Mouse (Mus musculus): ENCODE measurements around the gene Gm49425. TPM values are rescaled to one million over a fixed set of nuclear protein-coding genes. Genes with fewer than 3 reads are reported as not detected.

Gm49425 gene
- polyA plus RNA-seq, 1 experiment from 2014 or later: not detected

- Histone ChIP-seq H3K27me3 (replicated peaks) (no peaks in the 10 kb centered on the region), H3K27ac (no peak overlapping the region), H3K4me1 (no peaks in the 10 kb centered on the region), H3K9ac (no peak overlapping the region), H3K9me3 (no peaks in the 10 kb centered on the region), H3K4me2 (no peak overlapping the region), H3K36me3 (no peaks in the 10 kb centered on the region), H3K4me3 (replicated peaks) (no peak overlapping the region)
- ATAC-seq (ENCODE audit: insufficient read depth, low FRiP score, low read depth): no peak
- 64% methylated on average over 1 of the region's 1 CpGs for WGBS
Observed at GRCm38 (mm10) chr15:101484939-101485338, 32.1 kb downstream of the Gm49425 start.

DNA sequence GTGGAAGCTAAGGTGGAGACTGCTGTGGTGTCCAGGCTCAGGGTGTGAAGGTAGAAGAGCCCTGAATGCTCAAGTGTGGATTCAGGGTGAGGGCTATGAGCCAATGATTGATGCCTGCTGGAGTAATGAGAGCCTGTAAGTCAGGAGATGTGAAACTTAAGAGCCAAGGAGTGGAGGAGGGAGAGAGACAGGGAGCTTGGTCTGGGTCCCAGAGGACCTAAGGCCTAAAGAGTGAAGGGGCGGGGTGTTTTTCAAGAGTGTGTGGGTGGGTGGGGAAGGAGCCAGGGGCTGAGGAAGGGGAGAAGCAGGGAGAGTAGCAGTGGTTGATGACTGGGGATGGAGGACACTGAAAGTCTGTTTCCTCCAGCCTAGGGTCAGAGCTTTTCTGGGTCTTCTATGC lies 33.4 kb downstream of the Gm49425 start:
- H3K9ac ChIP-seq: no peak overlapping the region
- H3K27me3 ChIP-seq (replicated peaks): no peaks in the 10 kb centered on the region
- H3K9me3 ChIP-seq: no peaks in the 10 kb centered on the region
- H3K36me3 ChIP-seq: no peaks in the 10 kb centered on the region
- 67% methylated on average over 1 of the region's 1 CpGs for WGBS
- H3K4me3 ChIP-seq (replicated peaks): no peak overlapping the region
- H3K4me1 ChIP-seq: peaks cover 4% of the 10 kb centered on the region; the same call in 1 of the 2 replicates
- H3K4me2 ChIP-seq: no peak overlapping the region
- ATAC-seq (ENCODE audit: insufficient read depth, low FRiP score, low read depth): no peak
- H3K27ac ChIP-seq: no peak overlapping the region

DNA sequence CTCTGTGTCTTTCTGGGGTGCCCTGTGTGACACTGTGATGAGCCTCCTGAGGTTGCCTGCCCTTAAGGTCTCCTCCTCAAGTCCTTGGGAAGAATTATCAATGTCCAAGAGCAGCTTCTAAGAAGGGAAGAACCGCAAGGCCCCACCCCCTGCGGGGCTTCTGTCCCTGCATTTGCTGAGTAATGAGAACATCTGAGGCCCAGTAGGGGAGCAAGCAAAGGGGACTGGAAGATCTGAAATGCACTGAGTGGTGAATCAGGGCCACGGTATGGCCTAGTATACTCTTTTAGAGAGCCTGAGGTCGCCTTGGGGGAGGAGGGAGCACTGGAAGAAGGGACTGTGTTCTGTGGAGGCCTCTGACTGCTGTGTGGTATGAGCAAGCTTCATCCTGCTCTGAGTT lies 35.0 kb downstream of the Gm49425 start:
- H3K9me3 ChIP-seq: no peaks in the 10 kb centered on the region
- no peaks in the 10 kb centered on the region for H3K27me3 ChIP-seq (replicated peaks)
- no peak overlapping the region for H3K27ac ChIP-seq
- peaks cover 4% of the 10 kb centered on the region; the same call in 1 of the 2 replicates for H3K4me1 ChIP-seq
- no peaks in the 10 kb centered on the region for H3K36me3 ChIP-seq
- H3K4me3 ChIP-seq (replicated peaks): no peak overlapping the region
- H3K4me2 ChIP-seq: no peak overlapping the region
- no peak for ATAC-seq (ENCODE audit: insufficient read depth, low FRiP score, low read depth)
- no peak overlapping the region for H3K9ac ChIP-seq
- WGBS: 35% methylated on average over 4 of the region's 4 CpGs

- Histone ChIP-seq H3K9ac (no peak overlapping the region), H3K27ac (no peak overlapping the region), H3K4me3 (replicated peaks) (peak overlapping the region; percentile 27), H3K27me3 (replicated peaks) (no peaks in the 10 kb centered on the region), H3K9me3 (no peaks in the 10 kb centered on the region), H3K36me3 (no peaks in the 10 kb centered on the region), H3K4me2 (peak overlapping the region; percentile 70), H3K4me1 (peaks cover 4% of the 10 kb centered on the region; the same call in 1 of the 2 replicates)
- ATAC-seq (ENCODE audit: insufficient read depth, low FRiP score, low read depth): no peak
- WGBS: 34% methylated on average over 11 of the region's 11 CpGs
Observed at GRCm38 (mm10) chr15:101479666-101480060, 37.4 kb downstream of the Gm49425 start.

DNA sequence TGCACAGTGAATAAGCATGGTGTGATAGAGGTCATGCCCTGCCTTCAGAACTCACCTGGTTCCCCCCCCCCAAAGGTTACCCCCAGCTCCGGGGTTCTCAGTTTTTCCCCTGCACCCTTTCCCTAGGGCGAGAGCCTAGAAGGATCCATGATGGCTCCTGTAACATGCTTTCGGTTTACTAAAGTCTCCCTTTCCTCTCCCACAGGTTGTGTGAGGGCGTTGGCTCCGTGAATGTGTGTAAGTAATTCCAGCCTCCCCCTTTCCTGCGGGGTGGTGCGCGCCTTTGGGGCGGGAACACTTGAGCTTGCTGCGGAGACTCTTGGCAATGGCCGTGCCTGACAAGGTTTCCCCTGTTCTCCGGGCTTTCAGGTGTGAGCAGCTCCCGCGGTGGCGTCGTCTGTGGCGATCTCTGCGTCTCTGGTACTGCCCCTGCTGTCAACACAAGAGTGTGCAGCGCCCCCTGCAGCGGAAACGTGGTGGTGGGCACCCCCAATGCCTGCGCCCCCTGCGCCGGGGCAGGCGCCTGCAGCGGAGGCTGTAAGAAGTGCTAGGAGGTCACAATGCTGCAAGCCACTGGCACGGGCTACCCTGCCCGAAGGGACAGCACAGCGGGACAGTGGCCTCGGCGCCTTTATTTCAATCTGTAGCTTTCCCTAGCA lies 37.9 kb downstream of the Gm49425 start:
- Histone ChIP-seq H3K4me3 (replicated peaks) (peak overlapping the region; percentile 27), H3K4me2 (peak overlapping the region; percentile 70), H3K9me3 (no peaks in the 10 kb centered on the region), H3K36me3 (no peaks in the 10 kb centered on the region), H3K4me1 (peaks cover 4% of the 10 kb centered on the region; the same call in 1 of the 2 replicates), H3K27ac (no peak overlapping the region), H3K9ac (no peak overlapping the region), H3K27me3 (replicated peaks) (no peaks in the 10 kb centered on the region)
- no peak for ATAC-seq (ENCODE audit: insufficient read depth, low FRiP score, low read depth)
- 6% methylated on average over 31 of the region's 31 CpGs for WGBS

DNA sequence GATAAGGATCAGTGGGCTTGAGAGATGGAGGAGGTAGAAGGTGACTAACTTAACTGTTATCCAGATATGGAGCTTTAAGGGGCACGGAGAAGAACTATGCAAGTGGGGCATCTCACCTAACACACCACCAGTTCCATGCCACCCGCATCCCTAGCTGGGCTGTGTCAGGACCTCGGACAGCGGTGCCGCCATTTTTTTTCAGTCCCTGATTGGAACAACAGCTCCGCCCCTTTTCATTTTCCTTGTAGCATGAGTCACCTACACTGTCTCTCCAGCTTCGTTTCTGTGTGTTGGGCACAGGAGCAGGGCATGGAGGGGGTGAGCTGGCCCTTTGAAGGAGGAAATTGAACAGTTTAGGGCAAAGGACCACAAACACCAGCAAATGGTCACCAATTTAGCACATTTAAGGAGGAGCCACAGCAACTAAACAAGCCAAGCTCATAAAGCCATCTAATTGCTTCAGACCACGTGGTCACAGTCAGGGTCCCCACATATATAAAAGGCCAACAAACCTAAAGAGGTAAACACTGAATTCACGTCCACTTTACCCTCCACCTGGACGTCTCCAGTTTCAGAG lies 44.0 kb downstream of the Gm49425 start, which contains the start of gene Krt86:
Krt86 (plus strand) TSS at position 527 of the 577 bp plus-strand sequence.
- Histone ChIP-seq H3K36me3 (no peaks in the 10 kb centered on the region), H3K4me3 (replicated peaks) (no peak within 1 kb of the TSS), H3K4me1 (no peaks in the 10 kb centered on the region), H3K4me2 (no peak within 1 kb of the TSS), H3K27me3 (replicated peaks) (no peaks in the 10 kb centered on the region), H3K27ac (no peak within 1 kb of the TSS), H3K9me3 (no peaks in the 10 kb centered on the region), H3K9ac (no peak within 1 kb of the TSS)
- WGBS: 18% methylated on average over 10 of the region's 10 CpGs
- ATAC-seq (ENCODE audit: insufficient read depth, low FRiP score, low read depth): no peak; the same call in 1 of the 2 replicates

- 71% methylated on average over 4 of the region's 4 CpGs for WGBS
- H3K9me3 ChIP-seq: no peaks in the 10 kb centered on the region
- H3K36me3 ChIP-seq: no peaks in the 10 kb centered on the region
- no peak overlapping the region for H3K4me3 ChIP-seq (replicated peaks)
- H3K4me1 ChIP-seq: no peaks in the 10 kb centered on the region
- no peak overlapping the region for H3K9ac ChIP-seq
- ATAC-seq (ENCODE audit: insufficient read depth, low FRiP score, low read depth): no peak
- no peak overlapping the region for H3K27ac ChIP-seq
- no peaks in the 10 kb centered on the region; the same call in 1 of the 2 replicates for H3K27me3 ChIP-seq (replicated peaks)
- H3K4me2 ChIP-seq: no peak overlapping the region
Observed at GRCm38 (mm10) chr15:101469093-101469492, 48.0 kb downstream of the Gm49425 start.

Small RNA genes within 50 kb of the gene (microRNA-seq; reads per million reads assigned to microRNA genes)
- not detected for gene Gm44393

Other genes starting within 250 kb of the Gm49425 start
- 66.0 and 66.4 TPM in 2 replicates for gene Atg101, start 233.0 kb downstream of the Gm49425 start, polyA plus RNA-seq (2015; fragmentation: Nextera tagmentation; extraction: Ambion mirVana)
- 9.5 and 11.6 TPM in 2 replicates for gene 6030408B16Rik, start 224.0 kb downstream of the Gm49425 start, polyA plus RNA-seq (2015; fragmentation: Nextera tagmentation; extraction: Ambion mirVana)
- 7.7 and 12.7 TPM in 2 replicates for gene Krt80, start 147.1 kb downstream of the Gm49425 start, polyA plus RNA-seq (2015; fragmentation: Nextera tagmentation; extraction: Ambion mirVana)
- 172 and 231 TPM in 2 replicates for gene Krt7, start 106.2 kb downstream of the Gm49425 start, polyA plus RNA-seq (2015; fragmentation: Nextera tagmentation; extraction: Ambion mirVana)
- gene Krt87, start 78.5 kb downstream of the Gm49425 start, polyA plus RNA-seq (2015; fragmentation: Nextera tagmentation; extraction: Ambion mirVana): 0.24 and 0.40 TPM in 2 replicates
- gene Krt88, start 69.5 kb downstream of the Gm49425 start, polyA plus RNA-seq (2015; fragmentation: Nextera tagmentation; extraction: Ambion mirVana): 0.14 TPM in 1 of 2 replicates, not detected in the other
- gene Krt81, start 53.5 kb downstream of the Gm49425 start, polyA plus RNA-seq (2015; fragmentation: Nextera tagmentation; extraction: Ambion mirVana): not detected in 2 replicates
- 0.06 TPM in 1 of 2 replicates, not detected in the other for gene Krt86, start 43.8 kb downstream of the Gm49425 start, polyA plus RNA-seq (2015; fragmentation: Nextera tagmentation; extraction: Ambion mirVana)
- 0.10 and 0.30 TPM in 2 replicates for gene Krt83, start 25.7 kb downstream of the Gm49425 start, polyA plus RNA-seq (2015; fragmentation: Nextera tagmentation; extraction: Ambion mirVana)
- gene Krt84, start 15.6 kb upstream of the Gm49425 start, polyA plus RNA-seq (2015; fragmentation: Nextera tagmentation; extraction: Ambion mirVana): not detected in 2 replicates
- gene Krt82, start 33.4 kb upstream of the Gm49425 start, polyA plus RNA-seq (2015; fragmentation: Nextera tagmentation; extraction: Ambion mirVana): not detected in 2 replicates
- 0.10 and 0.19 TPM in 2 replicates for gene Krt90, start 45.7 kb upstream of the Gm49425 start, polyA plus RNA-seq (2015; fragmentation: Nextera tagmentation; extraction: Ambion mirVana)
- gene Krt75, start 56.6 kb upstream of the Gm49425 start, polyA plus RNA-seq (2015; fragmentation: Nextera tagmentation; extraction: Ambion mirVana): 0.21 and 0.34 TPM in 2 replicates
- not detected in 2 replicates for gene Gm5414, start 110.9 kb upstream of the Gm49425 start, polyA plus RNA-seq (2015; fragmentation: Nextera tagmentation; extraction: Ambion mirVana)
- 0.08 TPM in 1 of 2 replicates, not detected in the other for gene Gm5478, start 130.1 kb upstream of the Gm49425 start, polyA plus RNA-seq (2015; fragmentation: Nextera tagmentation; extraction: Ambion mirVana)
- gene Krt6b, start 163.0 kb upstream of the Gm49425 start, polyA plus RNA-seq (2015; fragmentation: Nextera tagmentation; extraction: Ambion mirVana): 1.4 and 3.4 TPM in 2 replicates
- 90.3 and 179 TPM in 2 replicates for gene Krt6a, start 177.0 kb upstream of the Gm49425 start, polyA plus RNA-seq (2015; fragmentation: Nextera tagmentation; extraction: Ambion mirVana)
- 187 and 301 TPM in 2 replicates for gene Krt5, start 195.6 kb upstream of the Gm49425 start, polyA plus RNA-seq (2015; fragmentation: Nextera tagmentation; extraction: Ambion mirVana)
- gene Krt71, start 225.8 kb upstream of the Gm49425 start, polyA plus RNA-seq (2015; fragmentation: Nextera tagmentation; extraction: Ambion mirVana): not detected in 2 replicates